Mouse (Mus musculus) cerebellum, postnatal 25 days (tissue): ENCODE measurements around the gene Zpbp2.
"Not testable (repeated sequence)": the region's sequence is repeated elsewhere in the genome, so short reads cannot be mapped to it uniquely, and the experiment has no call there.

Experiments used
- DNase-seq, 2 experiments: peaks; one replicate each; pipeline ENCODE4 v3.0.0; 2021; ENCODE audit warnings: mixed read lengths in 2 of 2

Gene Zpbp2

GRCm38 (mm10) chr11:98595021-98595420 is 44.1 kb downstream of the Zpbp2 start:
- no peak for DNase-seq

GRCm38 (mm10) chr11:98595473-98595872 is 44.6 kb downstream of the Zpbp2 start:
- no peak for DNase-seq

- no peak for DNase-seq
Observed at GRCm38 (mm10) chr11:98595955-98596354, 45.1 kb downstream of the Zpbp2 start.

- peak in 1 of 2 experiments; percentile 57 for DNase-seq
Observed at GRCm38 (mm10) chr11:98597363-98597762, 46.5 kb downstream of the Zpbp2 start.

- no peak for DNase-seq
Observed at GRCm38 (mm10) chr11:98597991-98598390, 47.1 kb downstream of the Zpbp2 start, which contains the start of gene Lrrc3c. Gene Lrrc3c, plus strand, starts transcription at chr11:98598291.

GRCm38 (mm10) chr11:98598851-98599290 is 48.0 kb downstream of the Zpbp2 start:
- peak; percentile 72 to 77 for DNase-seq

- DNase-seq: peak in 1 of 2 experiments; percentile 63
Observed at GRCm38 (mm10) chr11:98599291-98599690, 48.4 kb downstream of the Zpbp2 start.

- peak in 1 of 2 experiments; percentile 10 for DNase-seq
Observed at GRCm38 (mm10) chr11:98602090-98602690, 51.3 kb downstream of the Zpbp2 start.

- no peak for DNase-seq
Observed at GRCm38 (mm10) chr11:98603953-98604352, 53.1 kb downstream of the Zpbp2 start.

- not testable (repeated sequence) for DNase-seq
Observed at GRCm38 (mm10) chr11:98604911-98605310, 54.0 kb downstream of the Zpbp2 start.

GRCm38 (mm10) chr11:98606763-98607162 is 55.9 kb downstream of the Zpbp2 start:
- peak in 1 of 2 experiments; percentile 40 for DNase-seq
